Mouse (Mus musculus): ENCODE measurements around the gene Hoxa2. TPM values are rescaled to one million over a fixed set of nuclear protein-coding genes. Genes with fewer than 3 reads are reported as not detected.
A peak's percentile ranks its signal among the peaks of the same experiment; 100 is the strongest.

Gene Hoxa2
- total and polyA plus RNA-seq, 2 experiments from 2014 or later, result 0.42 TPM; not detected in 1

- no peaks in the 10 kb centered on the region; the same call in 1 of the 2 replicates for H3K4me1 ChIP-seq (ENCODE audit: control insufficient read depth, insufficient read depth)
- peak overlapping the region; percentile 65 for H3K4me3 ChIP-seq (ENCODE audit: low read depth, low read length)
- H3K9ac ChIP-seq (replicated peaks; ENCODE audit: low read depth, low read length), result no peak overlapping the region
- no peak for DNase-seq (ENCODE audit: low spot score)
- TF ChIP-seq CTCF (IDR thresholded peaks at IDR 0.05; ENCODE audit: low read depth) (no peak), EP300 (IDR thresholded peaks at IDR 0.05; ENCODE audit: low read depth) (no peak)
- H3K9me3 ChIP-seq (replicated peaks; ENCODE audit: control insufficient read depth, low read length), result no peaks in the 10 kb centered on the region
- H3K27ac ChIP-seq (ENCODE audit: low read depth), result no peak overlapping the region
- no peaks in the 10 kb centered on the region for H3K36me3 ChIP-seq (replicated peaks; ENCODE audit: control insufficient read depth, insufficient read depth, low read length)
- no peak for ATAC-seq (ENCODE audit: insufficient read depth, low read depth)
- 2% methylated on average over 32 of the region's 32 CpGs for WGBS
- peak overlapping the region; percentile 91 for H3K4me2 ChIP-seq (ENCODE audit: low read depth, low read length)
- H3K27me3 ChIP-seq (ENCODE audit: control insufficient read depth, insufficient read depth, low read length), result peaks cover 100% of the 10 kb centered on the region
These were observed 7.0 kb downstream of the Hoxa2 start for GRCm38 (mm10) chr6:52157466-52158275.

GRCm38 (mm10) chr6:52156551-52157200 is 8.0 kb downstream of the Hoxa2 start:
- Histone ChIP-seq H3K4me3 (ENCODE audit: low read depth, low read length) (no peak overlapping the region), H3K27ac (ENCODE audit: low read depth) (no peak overlapping the region), H3K4me2 (ENCODE audit: low read depth, low read length) (no peak overlapping the region), H3K9me3 (replicated peaks; ENCODE audit: control insufficient read depth, low read length) (no peaks in the 10 kb centered on the region), H3K27me3 (ENCODE audit: control insufficient read depth, insufficient read depth, low read length) (peaks cover 100% of the 10 kb centered on the region), H3K36me3 (replicated peaks; ENCODE audit: control insufficient read depth, insufficient read depth, low read length) (no peaks in the 10 kb centered on the region), H3K9ac (replicated peaks; ENCODE audit: low read depth, low read length) (no peak overlapping the region), H3K4me1 (ENCODE audit: control insufficient read depth, insufficient read depth) (no peaks in the 10 kb centered on the region; the same call in 1 of the 2 replicates)
- ATAC-seq (ENCODE audit: insufficient read depth, low read depth) (no peak), DNase-seq (ENCODE audit: low spot score) (no peak)
- TF ChIP-seq CTCF (IDR thresholded peaks at IDR 0.05; ENCODE audit: low read depth), result no peak
- TF ChIP-seq EP300 (IDR thresholded peaks at IDR 0.05; ENCODE audit: low read depth), result no peak
- WGBS, result 11% methylated on average over 20 of the region's 20 CpGs

GRCm38 (mm10) chr6:52155471-52155870 is 9.2 kb downstream of the Hoxa2 start:
- ATAC-seq (ENCODE audit: insufficient read depth, low read depth) (no peak), DNase-seq (ENCODE audit: low spot score) (no peak)
- Histone ChIP-seq H3K9ac (replicated peaks; ENCODE audit: low read depth, low read length) (no peak overlapping the region), H3K4me2 (ENCODE audit: low read depth, low read length) (no peak overlapping the region), H3K4me3 (ENCODE audit: low read depth, low read length) (no peak overlapping the region), H3K27me3 (ENCODE audit: control insufficient read depth, insufficient read depth, low read length) (peaks cover 100% of the 10 kb centered on the region), H3K27ac (ENCODE audit: low read depth) (no peak overlapping the region), H3K9me3 (replicated peaks; ENCODE audit: control insufficient read depth, low read length) (no peaks in the 10 kb centered on the region), H3K4me1 (ENCODE audit: control insufficient read depth, insufficient read depth) (no peaks in the 10 kb centered on the region; the same call in 1 of the 2 replicates), H3K36me3 (replicated peaks; ENCODE audit: control insufficient read depth, insufficient read depth, low read length) (no peaks in the 10 kb centered on the region)
- TF ChIP-seq CTCF (IDR thresholded peaks at IDR 0.05; ENCODE audit: low read depth) (no peak), EP300 (IDR thresholded peaks at IDR 0.05; ENCODE audit: low read depth) (no peak)
- WGBS, result 59% methylated on average over 3 of the region's 3 CpGs

- Histone ChIP-seq H3K4me3 (ENCODE audit: low read depth, low read length) (no peak overlapping the region), H3K4me1 (ENCODE audit: control insufficient read depth, insufficient read depth) (no peaks in the 10 kb centered on the region; the same call in 1 of the 2 replicates), H3K9ac (replicated peaks; ENCODE audit: low read depth, low read length) (no peak overlapping the region), H3K27me3 (ENCODE audit: control insufficient read depth, insufficient read depth, low read length) (peaks cover 99% of the 10 kb centered on the region), H3K36me3 (replicated peaks; ENCODE audit: control insufficient read depth, insufficient read depth, low read length) (no peaks in the 10 kb centered on the region), H3K4me2 (ENCODE audit: low read depth, low read length) (no peak overlapping the region), H3K9me3 (replicated peaks; ENCODE audit: control insufficient read depth, low read length) (no peaks in the 10 kb centered on the region), H3K27ac (ENCODE audit: low read depth) (no peak overlapping the region)
- DNase-seq (ENCODE audit: low spot score), result no peak
- ATAC-seq (ENCODE audit: insufficient read depth, low read depth), result no peak
- 44% methylated on average over 5 of the region's 5 CpGs for WGBS
- TF ChIP-seq CTCF (IDR thresholded peaks at IDR 0.05; ENCODE audit: low read depth) (no peak), EP300 (IDR thresholded peaks at IDR 0.05; ENCODE audit: low read depth) (no peak)
These were observed 10.6 kb downstream of the Hoxa2 start for GRCm38 (mm10) chr6:52154044-52154443.

- H3K27ac ChIP-seq (ENCODE audit: low read depth), result no peak overlapping the region
- no peak for TF ChIP-seq CTCF (IDR thresholded peaks at IDR 0.05; ENCODE audit: low read depth)
- no peak for TF ChIP-seq EP300 (IDR thresholded peaks at IDR 0.05; ENCODE audit: low read depth)
- no peak for ATAC-seq (ENCODE audit: insufficient read depth, low read depth)
- no peak overlapping the region for H3K9ac ChIP-seq (replicated peaks; ENCODE audit: low read depth, low read length)
- no peaks in the 10 kb centered on the region for H3K4me1 ChIP-seq (ENCODE audit: control insufficient read depth, insufficient read depth)
- DNase-seq (ENCODE audit: low spot score), result no peak
- H3K9me3 ChIP-seq (replicated peaks; ENCODE audit: control insufficient read depth, low read length), result no peaks in the 10 kb centered on the region
- H3K4me3 ChIP-seq (ENCODE audit: low read depth, low read length), result no peak overlapping the region
- H3K36me3 ChIP-seq (replicated peaks; ENCODE audit: control insufficient read depth, insufficient read depth, low read length), result no peaks in the 10 kb centered on the region
- no peak overlapping the region for H3K4me2 ChIP-seq (ENCODE audit: low read depth, low read length)
- WGBS, result 7% methylated on average over 6 of the region's 6 CpGs
- peaks cover 98% of the 10 kb centered on the region for H3K27me3 ChIP-seq (ENCODE audit: control insufficient read depth, insufficient read depth, low read length)
These were observed 11.4 kb downstream of the Hoxa2 start for GRCm38 (mm10) chr6:52153270-52153669.

Data from heart, postnatal 0 days (tissue).